Mouse (Mus musculus): ENCODE data around the gene Bmp10.

DNA sequence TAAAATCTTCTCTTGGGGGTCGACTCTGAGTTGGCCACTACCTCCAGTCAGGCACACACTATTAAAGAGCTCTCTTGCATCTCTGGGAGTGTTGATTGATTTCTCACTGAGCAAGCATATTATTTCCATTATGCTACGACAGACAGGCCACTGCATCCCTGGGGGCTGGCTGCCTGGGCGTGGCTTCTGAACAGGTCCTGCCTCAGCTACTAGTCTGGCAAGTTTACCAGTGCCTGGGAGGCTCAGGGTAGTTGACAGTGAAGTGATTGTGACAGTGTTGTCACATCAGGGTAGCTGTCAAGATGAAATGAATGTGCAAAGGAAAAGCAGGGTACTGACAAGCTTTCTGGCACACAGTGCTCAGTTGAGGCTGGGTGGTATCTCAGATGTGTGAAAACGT lies 50.1 kb downstream of the Bmp10 start:
- TF ChIP-seq POLR2A (IDR thresholded peaks at IDR 0.05; ENCODE audit: low read depth, low read length) = no peak
- no peak for TF ChIP-seq CTCF (conservative IDR thresholded peaks at IDR 0.05; ENCODE audit: insufficient read depth, insufficient read length, low read depth, low read length)
